Mouse (Mus musculus): ENCODE results near the gene Icam2.
A peak's percentile ranks its signal among the peaks of the same experiment; 100 is the strongest.
"Not testable (repeated sequence)": the region's sequence is repeated elsewhere in the genome, so short reads cannot be mapped to it uniquely, and the experiment has no call there.

Gene Icam2

DNA sequence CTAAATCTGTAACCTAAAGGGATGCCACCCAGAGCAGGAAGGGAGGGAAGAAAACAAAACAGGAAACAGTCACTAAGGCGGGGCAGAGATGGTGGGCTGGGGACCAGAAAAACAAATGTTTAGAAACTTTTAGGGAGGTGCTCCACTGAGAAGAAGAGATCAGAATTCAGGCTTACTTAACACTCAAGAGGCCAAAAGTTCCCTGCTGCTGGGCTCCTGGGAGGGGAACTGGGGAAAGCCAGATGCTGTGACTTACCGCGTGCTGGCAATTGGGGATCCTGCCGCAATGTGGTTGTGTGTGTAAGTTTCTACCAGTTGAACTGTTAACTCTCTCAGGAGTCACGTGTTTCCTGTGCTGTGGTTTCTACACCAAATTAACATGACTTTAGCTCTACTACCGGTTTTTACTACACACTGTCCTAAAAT lies at the start of gene Icam2:
Gene Icam2 (minus strand): TSS at position 285 of the 426 bp plus-strand sequence.
- DNase-seq (ENCODE audit: low spot score) = no peak

DNA sequence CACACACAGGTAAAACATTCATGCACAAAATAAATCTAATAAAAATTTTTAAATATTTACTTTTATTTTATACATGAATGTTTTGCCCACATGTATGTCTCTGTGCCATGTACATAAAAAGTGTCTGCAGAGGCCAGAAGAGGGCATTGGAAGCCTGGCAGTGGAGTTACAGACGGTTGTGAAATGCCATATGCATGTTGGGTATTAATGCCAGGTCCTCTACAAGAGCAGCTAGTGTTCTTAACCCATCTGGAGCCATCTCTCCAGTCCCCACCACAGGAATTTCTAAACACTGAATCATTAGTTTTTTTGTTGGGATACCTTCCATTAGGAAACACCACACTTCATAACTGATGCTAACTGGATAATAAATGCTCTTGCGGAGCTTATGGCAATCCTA lies 49.7 kb upstream of the Icam2 start:
- DNase-seq (ENCODE audit: low spot score) = no peak

GRCm38 (mm10) chr11:106437039-106437438 lies 49.2 kb upstream of the Icam2 start:
- DNase-seq (ENCODE audit: low spot score) = peak; percentile 23

DNA sequence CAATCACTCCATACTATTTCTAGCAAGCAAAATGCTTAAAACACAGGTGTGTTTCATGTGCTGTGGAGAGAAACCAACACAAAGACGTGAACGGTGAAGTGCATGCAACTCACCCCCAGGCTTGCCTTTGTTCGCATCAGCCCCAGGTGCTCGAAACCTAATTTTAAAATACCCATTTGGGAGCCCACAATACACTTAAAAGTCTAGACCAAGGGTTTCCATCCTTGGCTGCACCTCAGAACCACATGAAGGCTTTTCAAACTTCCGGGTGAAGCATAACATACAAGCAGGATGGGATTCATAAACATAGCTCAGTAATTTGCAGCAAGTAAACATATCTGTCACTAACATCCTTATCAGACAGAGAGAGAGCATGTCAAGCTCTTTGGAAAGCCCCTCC lies 42.5 kb upstream of the Icam2 start:
- no peak for DNase-seq (ENCODE audit: low spot score)

DNA sequence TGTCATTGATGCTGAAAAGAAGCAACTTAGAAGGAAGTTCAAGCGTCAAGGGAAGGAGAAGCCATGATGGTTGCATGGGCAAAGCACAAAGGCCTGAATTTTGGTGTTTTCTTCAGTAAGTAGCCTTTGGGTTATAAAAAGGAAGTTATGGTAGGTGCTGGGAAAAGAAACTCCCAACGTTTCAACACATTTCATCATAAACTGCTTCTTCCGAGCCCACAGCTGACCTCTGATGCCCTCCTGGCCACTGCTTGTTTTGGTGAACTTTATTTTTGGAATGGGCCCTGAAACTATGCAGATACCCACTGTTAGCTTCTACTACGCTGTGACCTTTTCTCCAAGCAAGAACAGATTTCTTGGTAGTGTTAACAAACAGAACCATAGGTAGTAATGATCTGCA lies 41.8 kb upstream of the Icam2 start:
- no peak for DNase-seq (ENCODE audit: low spot score)

GRCm38 (mm10) chr11:106428556-106428955 lies 40.7 kb upstream of the Icam2 start:
- no peak for DNase-seq (ENCODE audit: low spot score)

- no peak for DNase-seq (ENCODE audit: low spot score)
Measured at GRCm38 (mm10) chr11:106428106-106428505, 40.2 kb upstream of the Icam2 start.

DNA sequence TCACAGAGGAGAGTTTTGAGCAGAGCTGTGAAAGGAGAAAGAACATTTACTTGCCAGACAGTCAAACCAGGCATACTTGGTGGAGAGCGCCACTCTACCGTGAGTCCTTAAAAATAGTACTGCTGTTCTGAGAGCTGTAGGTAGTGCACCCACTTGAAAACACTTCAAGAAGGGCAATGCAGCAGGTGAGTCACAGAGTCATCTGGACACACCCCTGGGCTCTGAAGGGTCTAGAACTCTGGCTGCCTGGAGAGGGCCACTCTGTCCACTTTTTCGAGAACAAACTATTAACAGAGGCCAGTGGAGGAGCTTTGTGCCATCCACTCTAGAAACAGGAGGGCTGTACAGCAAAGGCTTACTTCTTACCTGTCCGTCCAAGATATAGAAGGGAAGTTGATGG lies 38.6 kb upstream of the Icam2 start:
- DNase-seq (ENCODE audit: low spot score) = no peak

GRCm38 (mm10) chr11:106425201-106425600 lies 37.3 kb upstream of the Icam2 start:
- no peak for DNase-seq (ENCODE audit: low spot score)

- DNase-seq (ENCODE audit: low spot score) = no peak
Measured at GRCm38 (mm10) chr11:106419262-106420102, 31.6 kb upstream of the Icam2 start.

GRCm38 (mm10) chr11:106418622-106419196 lies 30.8 kb upstream of the Icam2 start:
- DNase-seq (ENCODE audit: low spot score) = peak; percentile 64

DNA sequence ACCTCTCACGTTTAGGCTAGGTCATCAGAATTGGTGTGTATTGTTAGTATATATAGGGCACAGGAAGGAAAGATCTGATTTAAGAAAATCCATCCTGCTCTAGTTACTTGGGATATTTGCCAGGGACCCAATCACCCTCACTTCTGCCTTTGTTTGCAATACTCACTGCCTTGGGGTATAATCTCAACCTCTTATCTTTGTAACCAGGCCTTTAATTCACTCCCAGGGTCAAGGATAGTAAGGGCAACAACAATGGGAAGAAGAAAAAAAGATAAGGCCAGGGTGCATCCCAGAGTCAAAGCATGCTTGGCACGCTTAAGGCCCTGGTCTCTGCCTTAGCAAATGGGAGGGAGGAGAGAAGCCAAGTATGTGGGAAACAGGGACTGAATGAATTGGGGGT lies 30.0 kb upstream of the Icam2 start:
- no peak for DNase-seq (ENCODE audit: low spot score)

DNA sequence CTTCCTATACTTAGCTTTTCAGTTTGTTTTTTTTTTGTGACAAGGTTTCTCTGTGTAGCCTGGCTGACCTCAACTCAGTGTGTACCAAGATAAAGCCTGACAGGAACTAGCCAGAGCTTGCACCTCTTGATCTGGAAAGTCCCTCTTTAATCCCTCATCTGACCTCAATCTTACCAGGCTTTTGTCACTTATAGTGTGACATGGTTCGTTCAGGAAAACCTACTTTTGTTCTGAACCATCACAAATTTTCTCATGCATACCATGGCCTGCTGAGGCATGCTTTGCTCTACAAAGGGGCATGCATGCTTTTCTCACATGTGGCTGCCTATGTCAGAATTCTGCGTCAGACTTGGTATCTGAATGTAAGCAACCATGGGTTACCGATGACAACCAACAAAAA lies 28.5 kb upstream of the Icam2 start:
- no peak for DNase-seq (ENCODE audit: low spot score)

DNA sequence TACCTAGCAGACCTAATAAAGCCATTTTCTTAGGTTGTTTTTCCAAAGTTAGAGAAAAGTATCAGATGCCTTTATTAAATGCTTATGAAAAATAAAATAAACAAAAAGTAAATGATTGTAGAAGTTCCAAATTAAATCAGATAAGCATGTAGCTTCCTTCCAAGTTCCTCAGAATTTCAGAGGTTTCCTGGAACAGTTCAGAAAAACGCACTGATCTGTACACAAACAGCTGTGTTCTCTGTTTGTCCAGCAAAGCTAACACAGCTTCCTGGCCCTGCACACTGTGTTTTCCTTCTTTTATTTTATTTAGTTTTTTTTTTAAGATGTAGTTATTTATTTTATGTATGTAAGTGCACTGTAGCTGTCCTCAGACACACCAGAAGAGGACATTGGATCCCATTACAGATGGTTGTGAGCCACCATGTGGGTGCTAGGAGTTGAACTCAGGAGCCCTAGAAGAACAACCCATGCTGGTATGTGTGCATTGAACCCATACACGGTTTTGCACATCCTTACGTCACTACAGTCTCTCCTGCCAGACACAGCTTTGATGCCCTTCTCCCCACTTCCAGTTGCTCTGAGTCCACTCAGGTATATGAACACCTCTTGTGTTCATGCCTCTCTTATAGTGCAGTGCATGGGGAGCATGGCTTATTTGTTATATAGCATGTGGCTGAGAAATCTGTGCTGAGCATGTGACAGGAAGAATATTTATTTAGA lies 24.9 kb upstream of the Icam2 start:
- DNase-seq (ENCODE audit: low spot score) = no peak

GRCm38 (mm10) chr11:106411157-106411556 lies 23.3 kb upstream of the Icam2 start:
- DNase-seq (ENCODE audit: low spot score) = no peak

DNA sequence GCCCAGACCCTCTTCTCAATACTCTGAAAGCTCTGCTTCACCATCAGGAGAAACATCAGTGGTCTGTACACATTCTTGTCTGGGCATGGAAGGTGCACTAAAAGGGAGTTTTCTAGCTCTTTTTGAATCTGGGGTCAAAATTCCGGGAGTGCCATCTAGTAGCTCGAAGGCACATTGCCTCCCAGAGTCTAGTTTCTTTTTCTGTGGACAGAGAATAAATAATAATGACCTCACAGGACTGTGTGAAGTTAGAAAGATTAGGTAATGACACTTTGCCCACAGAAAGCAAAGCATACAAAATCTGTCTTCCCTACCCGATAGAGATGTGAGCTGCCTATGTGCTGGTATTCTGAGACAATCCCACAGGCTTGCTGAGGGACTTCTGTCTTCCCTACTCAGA lies 22.6 kb upstream of the Icam2 start:
- DNase-seq (ENCODE audit: low spot score) = no peak

GRCm38 (mm10) chr11:106410011-106410410 lies 22.1 kb upstream of the Icam2 start:
- DNase-seq (ENCODE audit: low spot score) = no peak

GRCm38 (mm10) chr11:106398481-106398880 lies 10.6 kb upstream of the Icam2 start:
- DNase-seq (ENCODE audit: low spot score) = no peak

GRCm38 (mm10) chr11:106397656-106398055 lies 9.8 kb upstream of the Icam2 start:
- DNase-seq (ENCODE audit: low spot score) = no peak

- not testable (repeated sequence) for DNase-seq (ENCODE audit: low spot score)
Measured at GRCm38 (mm10) chr11:106394055-106394454, 6.2 kb upstream of the Icam2 start.

DNA sequence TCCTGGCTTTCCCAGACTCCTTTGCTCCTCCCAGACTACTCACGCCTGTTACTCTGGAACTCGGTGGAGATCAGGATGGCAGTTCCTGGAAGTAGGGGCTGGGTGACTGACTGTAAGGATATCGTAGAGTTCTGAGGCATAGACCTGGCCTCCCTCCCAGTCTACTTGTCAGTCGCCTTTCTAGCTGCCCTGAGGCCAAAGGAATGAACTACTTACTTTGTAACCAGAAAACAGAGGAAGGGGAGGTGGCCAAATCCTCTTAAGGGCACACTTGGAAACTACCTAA lies 5.4 kb upstream of the Icam2 start:
- DNase-seq (ENCODE audit: low spot score) = no peak

DNA sequence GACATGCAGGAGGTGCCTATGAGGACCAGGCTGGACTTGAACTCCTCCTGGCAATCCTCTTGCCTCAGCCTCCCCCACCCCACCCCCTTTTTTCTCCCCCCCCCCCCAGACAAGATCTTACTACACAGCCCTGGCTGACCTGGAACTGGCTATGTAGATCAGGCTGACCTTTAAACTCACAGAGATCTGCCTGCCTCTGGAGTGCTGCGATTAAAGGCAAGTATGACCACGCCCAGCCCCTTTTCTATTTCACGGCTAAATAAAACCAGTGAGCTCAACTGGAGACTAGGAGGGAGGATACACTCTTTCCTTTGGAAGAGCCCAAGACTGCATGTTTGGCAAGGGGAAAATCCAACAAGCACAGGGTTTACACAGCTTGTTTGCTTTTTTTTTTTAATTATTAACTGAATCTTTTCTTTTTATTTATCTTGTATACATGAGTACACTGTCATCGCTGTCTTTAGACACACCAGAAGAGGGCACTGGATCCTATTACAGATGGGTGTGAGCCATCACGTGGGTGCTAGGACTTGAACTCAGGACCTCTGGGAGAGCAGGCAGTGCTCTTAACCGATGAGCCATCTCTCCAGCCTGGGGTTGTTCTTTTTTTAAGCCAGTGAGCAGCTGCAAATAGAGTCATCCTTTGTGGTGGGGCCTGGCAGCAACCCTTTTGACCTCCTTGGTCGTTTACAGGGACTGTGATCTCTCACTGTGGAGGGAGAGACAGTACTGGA lies 4.9 kb upstream of the Icam2 start:
- no peak for DNase-seq (ENCODE audit: low spot score)
